Mouse (Mus musculus) thymus, adult 2 months (tissue): Measurements from ENCODE around the gene Nol12. TPM values are rescaled to one million over a fixed set of nuclear protein-coding genes. Genes with fewer than 3 reads are reported as not detected.

Source experiments
- DNase-seq: peaks from one replicate; pipeline ENCODE4 v3.0.0; 2021
- H3K27ac ChIP-seq: fragments of 200-500 bp; 2 replicates; pipeline ENCODE4 v1.5.1; 2012; ENCODE audit warnings: low read length, control low read depth; ENCODE audit not compliant: control insufficient read depth, insufficient read depth
- H3K27me3 ChIP-seq: fragments of 200-500 bp; 2 replicates; pipeline ENCODE4 v1.6.1; 2012; ENCODE audit warnings: mild to moderate bottlenecking, low read length, moderate library complexity, mixed read lengths; ENCODE audit not compliant: control insufficient read depth, insufficient read depth
- H3K36me3 ChIP-seq: fragments of 200-500 bp; 2 replicates; pipeline ENCODE4 v1.6.1; 2012; ENCODE audit warnings: mild to moderate bottlenecking, low read length, moderate library complexity; ENCODE audit not compliant: control insufficient read depth, insufficient read depth
- H3K4me1 ChIP-seq: fragments of 200-500 bp; replicated peaks from 2 replicates; pipeline ENCODE4 v1.6.1; 2012; ENCODE audit warnings: low read length; ENCODE audit not compliant: control insufficient read depth, insufficient read depth
- H3K4me3 ChIP-seq: fragments of 200-500 bp; 2 replicates; pipeline ENCODE4 v1.5.1; 2012; ENCODE audit warnings: mild to moderate bottlenecking, low read length, control low read depth, moderate library complexity; ENCODE audit not compliant: control insufficient read depth, insufficient read depth
- CTCF ChIP-seq: fragments of 200-500 bp; IDR thresholded peaks from 2 replicates; pipeline ENCODE4 v1.5.1; 2012; ENCODE audit warnings: mild to moderate bottlenecking, control low read depth, low read length, moderate library complexity, borderline replicate concordance; ENCODE audit not compliant: control insufficient read depth, poor library complexity, insufficient read depth; ENCODE audit errors: extremely low read depth
- POLR2A ChIP-seq: fragments of 200-500 bp; IDR thresholded peaks from 2 replicates; pipeline ENCODE4 v1.6.1; 2012; ENCODE audit warnings: mild to moderate bottlenecking, low read length, control low read depth, moderate library complexity; ENCODE audit not compliant: control insufficient read depth, poor library complexity, insufficient read depth; ENCODE audit errors: extremely low read depth
- WGBS: fragments of 180-500 bp; shearing (Covaris S2); methylation state at CpG from one replicate; pipeline ENCODE4 v1.1.7; 2018; 5-methylcytosine and 5-hydroxymethylcytosine counted together
- polyA plus RNA-seq: library from polyadenylated mRNA; depleted of rRNA; stranded (reverse); fragments of >200 nt; gene quantifications from 2 replicates; pipeline ENCODE4 v1.2.3, GENCODE M21; 2012

The Nol12 gene
- polyA plus RNA-seq, 1 experiment = 27.9 TPM

- Histone ChIP-seq H3K27me3 (no peaks in the 10 kb centered on the region), H3K4me3 (no peak overlapping the region), H3K36me3 (no peaks in the 10 kb centered on the region), H3K4me1 (peaks cover 56% of the 10 kb centered on the region), H3K27ac (no peak overlapping the region; the same call in 1 of the 2 replicates)
- no peak for DNase-seq
- WGBS = 82% methylated on average over 8 of the region's 8 CpGs
- no peak for TF ChIP-seq POLR2A
- TF ChIP-seq CTCF = no peak
Measured at GRCm38 (mm10) chr15:78925129-78925528, 9.6 kb upstream of the Nol12 start.

DNA sequence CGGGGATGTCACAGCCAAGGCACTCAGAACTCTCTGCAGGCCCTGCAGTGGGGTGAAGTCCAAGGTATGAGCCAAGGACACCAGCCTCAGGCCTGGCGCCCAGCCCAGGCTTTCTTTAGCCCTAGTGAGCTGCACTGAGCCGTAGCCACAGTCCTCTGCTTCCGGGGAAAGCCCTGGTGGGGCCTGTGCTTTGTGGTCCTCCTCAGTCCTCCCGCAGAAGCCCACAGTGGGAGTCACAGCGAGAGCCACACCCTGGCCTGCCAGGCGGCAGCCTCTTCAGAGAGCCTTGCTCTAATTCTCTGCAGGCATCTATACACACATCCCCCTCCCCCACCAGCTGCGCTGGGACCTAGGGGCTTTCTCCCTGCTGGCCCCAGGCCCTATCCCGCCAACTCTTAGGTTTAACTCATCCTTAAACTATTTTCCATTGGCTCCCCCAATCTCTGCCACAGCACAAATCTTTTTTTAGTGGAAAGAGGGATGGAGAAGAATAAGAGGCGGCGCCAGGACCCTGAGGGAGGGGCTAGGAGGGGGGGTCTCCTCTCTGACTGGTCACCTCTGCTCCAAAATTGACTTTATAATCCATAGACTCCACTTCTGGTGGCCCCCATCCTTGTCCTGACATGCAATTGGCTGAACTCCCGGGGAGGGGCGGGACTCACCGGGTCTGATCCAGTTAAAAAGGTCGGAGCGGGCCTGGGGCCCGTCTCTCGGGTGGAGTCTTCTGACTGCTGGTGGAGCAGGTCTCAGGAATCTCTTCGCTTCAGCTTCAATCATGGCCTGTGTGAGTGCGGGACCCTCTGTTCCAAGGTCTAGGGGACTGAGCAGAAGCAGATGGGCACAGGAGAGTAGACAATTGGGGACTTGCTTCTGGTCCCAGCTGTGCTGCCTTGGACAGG is 8.5 kb upstream of the Nol12 start, which contains the start of gene Lgals1:
Gene Lgals1, plus strand, starts transcription at position 705 of the 899 bp plus-strand sequence.
- TF ChIP-seq POLR2A (0 out of 2 replicates have a peak, but pooled peaks have one; percentile 39), CTCF (no peak)
- H3K27ac ChIP-seq = peak within 1 kb of the TSS; percentile 92
- H3K4me1 ChIP-seq = peaks cover 59% of the 10 kb centered on the region
- H3K4me3 ChIP-seq = peak within 1 kb of the TSS; percentile 76
- H3K36me3 ChIP-seq = no peaks in the 10 kb centered on the region
- peak; percentile 76 for DNase-seq
- H3K27me3 ChIP-seq = no peaks in the 10 kb centered on the region
- WGBS = 11% methylated on average over 20 of the region's 20 CpGs

GRCm38 (mm10) chr15:78927021-78927787 is 7.5 kb upstream of the Nol12 start:
- Histone ChIP-seq H3K36me3 (no peaks in the 10 kb centered on the region), H3K4me3 (peak overlapping the region; percentile 76), H3K4me1 (peaks cover 61% of the 10 kb centered on the region), H3K27me3 (no peaks in the 10 kb centered on the region), H3K27ac (peak overlapping the region; percentile 92)
- WGBS = 21% methylated on average over 15 of the region's 15 CpGs
- peak; percentile 43 for DNase-seq
- TF ChIP-seq CTCF (no peak), POLR2A (no peak)

DNA sequence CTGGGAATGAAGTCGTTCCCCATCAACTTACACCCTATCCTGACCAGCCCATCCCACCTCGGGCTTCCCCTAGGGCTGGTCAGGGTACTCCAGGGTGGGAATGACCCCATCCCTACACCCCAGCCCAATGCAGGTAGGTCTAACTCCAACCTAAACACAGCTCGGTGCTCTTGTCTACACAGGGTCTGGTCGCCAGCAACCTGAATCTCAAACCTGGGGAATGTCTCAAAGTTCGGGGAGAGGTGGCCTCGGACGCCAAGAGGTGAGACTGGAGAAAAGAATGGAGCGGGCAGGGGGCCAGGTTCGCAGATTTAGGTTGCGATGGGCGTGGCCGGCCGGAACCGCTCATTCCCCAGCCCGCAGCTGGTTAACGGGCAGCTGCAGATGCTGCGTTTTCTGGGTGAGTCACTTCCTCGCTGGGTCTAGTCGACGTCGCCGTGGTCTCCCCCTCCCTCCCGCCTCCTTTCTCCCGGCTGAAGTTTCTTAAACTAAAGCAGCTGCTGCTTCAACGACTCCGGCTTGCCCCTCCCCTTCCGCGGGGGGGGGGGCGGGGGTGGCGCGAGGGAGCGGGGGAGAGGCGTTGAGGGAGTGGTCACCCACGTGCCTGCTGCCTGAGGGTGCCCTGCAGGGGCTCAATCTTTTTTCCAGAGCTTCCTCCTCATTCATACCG is 6.8 kb upstream of the Nol12 start:
- Histone ChIP-seq H3K4me3 (peak overlapping the region; percentile 76), H3K36me3 (no peaks in the 10 kb centered on the region), H3K27me3 (no peaks in the 10 kb centered on the region), H3K4me1 (peaks cover 53% of the 10 kb centered on the region), H3K27ac (peak overlapping the region; percentile 92)
- under 1% methylated on average over 32 of the region's 35 CpGs for whole genome bisulfite sequencing
- TF ChIP-seq CTCF (no peak), POLR2A (peak; percentile 90)
- peak; percentile 89 for DNase-seq

DNA sequence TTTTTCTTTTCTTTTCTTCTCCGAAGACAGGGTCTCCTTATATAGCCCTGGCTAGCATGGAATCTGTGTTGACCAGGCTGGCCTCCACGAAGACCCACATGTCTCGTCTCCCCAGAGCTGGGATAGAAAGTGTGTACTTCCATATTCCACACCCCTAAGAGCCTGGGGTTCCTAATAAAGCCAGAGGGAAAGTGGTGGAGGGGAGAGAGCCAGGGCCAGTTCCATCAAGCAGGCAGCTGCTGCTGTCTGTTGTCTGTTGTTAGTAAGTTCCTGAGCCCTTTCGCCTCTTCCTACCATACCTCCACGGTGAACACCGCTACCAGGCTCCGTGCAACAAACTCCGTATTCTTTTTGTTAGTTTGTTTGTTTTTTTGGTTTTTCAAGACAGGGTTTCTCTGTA is 6.2 kb upstream of the Nol12 start:
- Histone ChIP-seq H3K4me1 (peaks cover 47% of the 10 kb centered on the region), H3K36me3 (no peaks in the 10 kb centered on the region), H3K27me3 (no peaks in the 10 kb centered on the region), H3K4me3 (no peak overlapping the region), H3K27ac (peak overlapping the region; percentile 85)
- TF ChIP-seq POLR2A (no peak), CTCF (no peak)
- 36% methylated on average over 8 of the region's 8 CpGs for WGBS
- no peak for DNase-seq

- TF ChIP-seq POLR2A (no peak), CTCF (no peak)
- Histone ChIP-seq H3K27ac (no peak overlapping the region), H3K4me3 (no peak overlapping the region), H3K36me3 (no peaks in the 10 kb centered on the region), H3K27me3 (no peaks in the 10 kb centered on the region), H3K4me1 (peaks cover 37% of the 10 kb centered on the region)
- WGBS = 98% methylated on average over 6 of the region's 6 CpGs
- no peak for DNase-seq
Measured at GRCm38 (mm10) chr15:78930192-78930706, 4.5 kb upstream of the Nol12 start.
